Mouse (Mus musculus) testis, adult 2 months (tissue): ENCODE data around the gene 1700001K19Rik.

Experiments used
- CTCF ChIP-seq: fragments of 200-500 bp; IDR thresholded peaks from 2 replicates; pipeline ENCODE4 v1.5.1; 2012; ENCODE audit warnings: low read depth, mild to moderate bottlenecking, inconsistent platforms, low read length, moderate library complexity; ENCODE audit not compliant: control insufficient read depth, insufficient read depth, insufficient replicate concordance
- POLR2A ChIP-seq: fragments of 200-500 bp; IDR thresholded peaks from 2 replicates; pipeline ENCODE4 v1.6.1; 2012; ENCODE audit warnings: low read depth, mild to moderate bottlenecking, inconsistent platforms, low read length, moderate library complexity; ENCODE audit not compliant: control insufficient read depth

DNA sequence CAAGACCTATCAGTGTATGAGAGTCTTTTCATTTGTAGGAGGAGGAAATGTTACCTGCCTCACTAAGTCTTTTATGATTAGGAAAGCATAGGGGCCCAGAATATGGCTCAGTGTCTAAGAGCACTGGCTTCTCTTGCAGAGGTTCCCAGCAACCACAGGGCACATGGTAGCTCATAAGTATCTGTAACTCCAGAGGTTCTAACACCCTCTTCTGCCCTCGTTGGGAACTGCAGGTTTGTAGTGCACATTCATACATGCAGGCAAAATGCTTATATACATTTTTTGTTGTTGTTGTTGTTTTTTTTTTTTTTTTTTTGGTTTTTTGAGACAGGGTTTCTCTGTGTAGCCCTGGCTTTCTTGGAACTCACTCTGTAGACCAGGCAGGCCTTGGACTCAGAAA, 44.0 kb upstream of the 1700001K19Rik start:
- TF ChIP-seq CTCF: no peak
- TF ChIP-seq POLR2A: no peak
